24 mouse cellular contexts compared by ENCODE assay signal in genomic region chr12:71870644-71871043, GRCm38 (mm10). TPM values are rescaled to one million over a fixed set of nuclear protein-coding genes. Genes with fewer than 3 reads are reported as not detected.
A peak's percentile ranks its signal among the peaks of the same experiment; 100 is the strongest.
DNase-seq lines count a peak whose midpoint lies in the region; ATAC-seq and TF ChIP-seq lines count a peak whose summit lies in the region.
"Had no signal": no experiment of that assay in that cellular context is flagged by ENCODE, and none has a peak within 500 bp of the region (broad histone marks: within the 10 kb centered on the region; RNA-seq: fewer than 3 reads in every experiment).

No protein-coding gene starts in this region.

- DNase-seq in gastrocnemius, adult 2 months = no peak
- no peak for DNase-seq in gastrocnemius, postnatal 4 days (ENCODE audit: low spot score in 2 of 2)
- DNase-seq in right cerebral cortex, adult 18-20 months = peak; percentile 24
- DNase-seq in right cerebral cortex, postnatal 4 days = no peak
- no peak for DNase-seq in stomach, postnatal 0 days (ENCODE audit: low spot score)
- DNase-seq: B cell, adult 2 months; cerebellum, adult 9-10 months; gastrocnemius, postnatal 25 days; kidney, adult 18-20 months; layer of hippocampus, postnatal 36 days; liver, embryonic 13.5 days; right cerebral cortex, postnatal 25 days; thymus, postnatal 14 days had no signal

- peak; percentile 64 for ATAC-seq in CD4-positive, CD25-positive, alpha-beta regulatory T cell, adult 4 months
- ATAC-seq in stomach, postnatal 0 days (ENCODE audit: low FRiP score, low TSS enrichment) = 0 out of 2 replicates have a peak, but pooled peaks have one; percentile 14
- ATAC-seq in forebrain, embryonic 13.5 days = no peak
- ATAC-seq: forebrain, embryonic 14.5 days; hindbrain, postnatal 0 days had no signal

- no peak for TF ChIP-seq CTCF in gastrocnemius, adult 2 months (IDR thresholded peaks at IDR 0.05)
- TF ChIP-seq CTCF in stomach, postnatal 0 days (IDR thresholded peaks at IDR 0.05; ENCODE audit: low read depth) = no peak

- H3K36me3 ChIP-seq in stomach, postnatal 0 days (ENCODE audit: control insufficient read depth, insufficient read depth, low read length) = no peaks in the 10 kb centered on the region
- no peaks in the 10 kb centered on the region for H3K36me3 ChIP-seq in forebrain, embryonic 13.5 days (ENCODE audit: poor library complexity, severe bottlenecking)
- H3K36me3 ChIP-seq: embryonic facial prominence, embryonic 12.5 days; hindbrain, embryonic 10.5 days; lung, embryonic 15.5 days; midbrain, embryonic 12.5 days; neural tube, embryonic 13.5 days had no signal

- 57% methylated on average over 6 of the region's 6 CpGs for WGBS in stomach, postnatal 0 days
- WGBS in forebrain, embryonic 13.5 days = 89% methylated on average over 6 of the region's 6 CpGs

- no peak overlapping the region for H3K9ac ChIP-seq in stomach, postnatal 0 days (ENCODE audit: low read length)
- H3K9ac ChIP-seq in forebrain, embryonic 13.5 days = no peak overlapping the region
- H3K9ac ChIP-seq: embryonic facial prominence, embryonic 12.5 days; lung, embryonic 15.5 days; midbrain, embryonic 12.5 days; neural tube, embryonic 13.5 days had no signal

- H3K4me1 ChIP-seq in stomach, postnatal 0 days (replicated peaks; ENCODE audit: control insufficient read depth, insufficient read depth) = no peaks in the 10 kb centered on the region; the same call in 1 of the 2 replicates
- H3K4me1 ChIP-seq in forebrain, embryonic 13.5 days = peaks cover 10% of the 10 kb centered on the region; the same call in 1 of the 2 replicates

- H3K27me3 ChIP-seq in stomach, postnatal 0 days (ENCODE audit: control insufficient read depth, insufficient read depth, low read length) = no peaks in the 10 kb centered on the region
- H3K27me3 ChIP-seq in forebrain, embryonic 13.5 days = no peaks in the 10 kb centered on the region
- H3K27me3 ChIP-seq: embryonic facial prominence, embryonic 12.5 days; liver, embryonic 13.5 days; lung, embryonic 15.5 days; midbrain, embryonic 12.5 days; neural tube, embryonic 13.5 days had no signal

- no peaks in the 10 kb centered on the region for H3K9me3 ChIP-seq in stomach, postnatal 0 days (ENCODE audit: control insufficient read depth, low read length)
- no peaks in the 10 kb centered on the region for H3K9me3 ChIP-seq in forebrain, embryonic 13.5 days (replicated peaks)
- H3K9me3 ChIP-seq: embryonic facial prominence, embryonic 12.5 days; hindbrain, embryonic 10.5 days; liver, embryonic 13.5 days; lung, embryonic 15.5 days; midbrain, embryonic 12.5 days; neural tube, embryonic 13.5 days had no signal

- no peak overlapping the region for H3K4me3 ChIP-seq in gastrocnemius, adult 2 months
- H3K4me3 ChIP-seq in stomach, postnatal 0 days (ENCODE audit: low read depth, low read length) = no peak overlapping the region
- H3K4me3 ChIP-seq in forebrain, embryonic 13.5 days = no peak overlapping the region
- H3K4me3 ChIP-seq: embryonic facial prominence, embryonic 12.5 days; erythroblast, embryonic 14.5 days; hindbrain, embryonic 10.5 days; liver, embryonic 13.5 days; lung, embryonic 15.5 days; midbrain, embryonic 12.5 days; neural tube, embryonic 13.5 days had no signal

- H3K27ac ChIP-seq in gastrocnemius, adult 2 months = peak overlapping the region; percentile 31; the same call in 1 of the 2 replicates
- H3K27ac ChIP-seq in stomach, postnatal 0 days (replicated peaks) = no peak overlapping the region
- H3K27ac ChIP-seq in forebrain, embryonic 13.5 days = no peak overlapping the region
- H3K27ac ChIP-seq: embryonic facial prominence, embryonic 12.5 days; hindbrain, embryonic 10.5 days; hindbrain, postnatal 0 days; kidney, postnatal 0 days; lung, embryonic 15.5 days; midbrain, embryonic 12.5 days; neural tube, embryonic 13.5 days had no signal

- no peak for TF ChIP-seq EP300 in stomach, postnatal 0 days (optimal IDR thresholded peaks at IDR 0.05)

- intact Hi-C loops in gastrocnemius, adult 2 months (cut with DNase I) = no loop called here

- H3K4me2 ChIP-seq in stomach, postnatal 0 days (replicated peaks; ENCODE audit: low read depth) = no peak overlapping the region
- H3K4me2 ChIP-seq in forebrain, embryonic 13.5 days = no peak overlapping the region
- H3K4me2 ChIP-seq: embryonic facial prominence, embryonic 12.5 days; liver, embryonic 13.5 days; lung, embryonic 15.5 days; midbrain, embryonic 12.5 days; neural tube, embryonic 13.5 days had no signal

RNA-seq across cellular contexts. Expression of gene Daam1, which starts 39.8 kb away (rescaled TPM):
- 10 to 100 TPM in 1 of 2 experiments, 1 to 10 TPM in 1; 8.0 to 12.8 TPM for total RNA-seq in gastrocnemius, adult 2 months (2021)
- 10 to 100 TPM; 28.8 to 34.6 TPM for total RNA-seq in gastrocnemius, postnatal 4 days (2021)
- polyA plus RNA-seq in CD4-positive, CD25-positive, alpha-beta regulatory T cell, adult 4 months (2017; shearing (Covaris generic)) = 1 to 10 TPM; 1.8 to 3.0 TPM
- polyA plus RNA-seq in stomach, postnatal 0 days (2015; fragmentation: Nextera tagmentation; extraction: Ambion mirVana) = 6.9 and 7.2 TPM in 2 replicates
- polyA plus RNA-seq in forebrain, embryonic 13.5 days (2015; fragmentation: Nextera tagmentation; extraction: Ambion mirVana) = 17.6 and 20.6 TPM in 2 replicates
